Mouse (Mus musculus): ENCODE results near the gene Srebf1.

DNA sequence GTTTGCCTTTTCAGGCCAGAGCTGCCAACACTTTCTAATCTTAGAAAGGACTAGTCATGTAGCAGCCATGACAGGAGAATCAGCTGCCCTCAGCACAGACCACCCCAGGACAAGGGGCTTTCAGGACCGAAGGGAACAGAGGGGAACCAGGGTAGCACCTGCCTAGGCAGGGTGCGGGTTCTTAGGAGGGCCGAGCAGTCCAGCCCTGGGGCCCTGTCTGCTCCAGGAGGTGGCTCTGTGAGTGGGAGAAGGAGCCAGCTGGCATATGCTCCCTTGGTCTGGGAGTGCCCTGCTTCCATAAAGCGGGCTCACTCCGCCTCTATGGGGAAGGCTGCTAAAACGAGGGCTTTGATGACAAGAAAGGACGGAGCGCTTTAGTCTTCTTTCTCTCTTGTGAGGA is 10.9 kb upstream of the Srebf1 start:
- no peak for TF ChIP-seq CTCF (IDR thresholded peaks at IDR 0.05; ENCODE audit: low read depth, low read length)
- TF ChIP-seq POLR2A (IDR thresholded peaks at IDR 0.05; ENCODE audit: borderline replicate concordance, low read depth, low read length), result no peak

Data from bone marrow macrophage, adult 2 months (primary cell).